Mouse (Mus musculus) liver, adult 2 months (tissue): ENCODE data around the gene Olfr541. TPM values are rescaled to one million over a fixed set of nuclear protein-coding genes. Genes with fewer than 3 reads are reported as not detected.
A peak's percentile ranks its signal among the peaks of the same experiment; 100 is the strongest.

Source experiments
- DNase-seq: peaks from one replicate; pipeline ENCODE4 v3.0.0-alpha.2; 2011; ENCODE audit warnings: low read depth, low spot score; ENCODE audit errors: extremely low read depth
- H3K27ac ChIP-seq: fragments of 200-500 bp; replicated peaks from 2 replicates; pipeline ENCODE4 v1.5.1; 2012; ENCODE audit warnings: low read depth, mild to moderate bottlenecking, control low read depth, inconsistent platforms, low read length; ENCODE audit not compliant: insufficient read depth
- H3K27me3 ChIP-seq: fragments of 200-500 bp; 2 replicates; pipeline ENCODE4 v1.6.1; 2012; ENCODE audit warnings: mild to moderate bottlenecking, moderate library complexity, low read length, inconsistent platforms; ENCODE audit not compliant: control insufficient read depth, insufficient read depth
- H3K36me3 ChIP-seq: fragments of 200-500 bp; 2 replicates; pipeline ENCODE4 v1.6.1; 2012; ENCODE audit warnings: low read length, inconsistent platforms; ENCODE audit not compliant: control insufficient read depth, insufficient read depth
- H3K4me1 ChIP-seq: fragments of 200-500 bp; 2 replicates; pipeline ENCODE4 v1.6.1; 2011; ENCODE audit warnings: low read length; ENCODE audit not compliant: control insufficient read depth, insufficient read depth
- H3K4me3 ChIP-seq: fragments of 200-500 bp; 2 replicates; pipeline ENCODE4 v1.5.1; 2011; ENCODE audit warnings: low read depth, mild to moderate bottlenecking, control low read depth, low read length, moderate library complexity; ENCODE audit not compliant: insufficient read depth
- H3K79me2 ChIP-seq: fragments of 200-500 bp; 2 replicates; pipeline ENCODE4 v1.6.1; 2012; ENCODE audit warnings: inconsistent platforms, mild to moderate bottlenecking, low read length, moderate library complexity; ENCODE audit not compliant: control insufficient read depth, insufficient read depth
- H3K9ac ChIP-seq: fragments of 200-500 bp; 2 replicates; pipeline ENCODE4 v1.6.1; 2012; ENCODE audit warnings: low read depth, mild to moderate bottlenecking, control low read depth, inconsistent platforms, low read length
- CTCF ChIP-seq: fragments of 200-500 bp; IDR thresholded peaks from 2 replicates; pipeline ENCODE4 v1.5.1; 2011; ENCODE audit warnings: low read depth, low read length, control low read depth
- POLR2A ChIP-seq: fragments of 200-500 bp; IDR thresholded peaks from 2 replicates; pipeline ENCODE4 v1.6.1; 2011; ENCODE audit warnings: low read length, control low read depth; ENCODE audit not compliant: insufficient read depth; ENCODE audit errors: extremely low read depth
- WGBS: fragments of 180-500 bp; shearing (Covaris S2); methylation state at CpG from one replicate; pipeline ENCODE4 v1.1.7; 2018; 5-methylcytosine and 5-hydroxymethylcytosine counted together
- polyA plus RNA-seq: library from polyadenylated mRNA; depleted of rRNA; stranded (reverse); fragments of >200 nt; gene quantifications from 2 replicates; pipeline ENCODE4 v1.2.3, GENCODE M21; 2012
- total RNA-seq: library from RNA; depleted of rRNA; stranded (reverse); fragments of >200 nt; gene quantifications from 2 replicates; pipeline ENCODE4 v1.2.3, GENCODE M21; 2014

Gene Olfr541
- total and polyA plus RNA-seq, 2 experiments, result 0.07 TPM; not detected in 1

GRCm38 (mm10) chr7:140706348-140706747 is 9.3 kb downstream of the Olfr541 start:
- no peak overlapping the region for H3K4me3 ChIP-seq
- no peak overlapping the region for H3K9ac ChIP-seq
- no peak for DNase-seq
- no peak for TF ChIP-seq POLR2A
- TF ChIP-seq CTCF, result no peak
- WGBS, result 64% methylated on average over 2 of the region's 2 CpGs
- no peaks in the 10 kb centered on the region for H3K36me3 ChIP-seq
- H3K27me3 ChIP-seq, result no peaks in the 10 kb centered on the region
- no peaks in the 10 kb centered on the region for H3K79me2 ChIP-seq
- peaks cover 12% of the 10 kb centered on the region for H3K4me1 ChIP-seq
- H3K27ac ChIP-seq, result no peak overlapping the region

- no peaks in the 10 kb centered on the region for H3K36me3 ChIP-seq
- H3K79me2 ChIP-seq, result no peaks in the 10 kb centered on the region
- WGBS, result 22% methylated on average over 6 of the region's 6 CpGs
- peak overlapping the region; percentile 84 for H3K27ac ChIP-seq
- H3K27me3 ChIP-seq, result no peaks in the 10 kb centered on the region
- peaks cover 12% of the 10 kb centered on the region for H3K4me1 ChIP-seq
- DNase-seq, result peak; percentile 99
- TF ChIP-seq CTCF (no peak), POLR2A (no peak)
- no peak overlapping the region for H3K4me3 ChIP-seq
- no peak overlapping the region for H3K9ac ChIP-seq
Observed at GRCm38 (mm10) chr7:140707536-140708284, 10.6 kb downstream of the Olfr541 start.

GRCm38 (mm10) chr7:140717155-140718055 is 20.3 kb downstream of the Olfr541 start:
- Histone ChIP-seq H3K27ac (peak overlapping the region; percentile 78), H3K36me3 (no peaks in the 10 kb centered on the region), H3K9ac (no peak overlapping the region), H3K4me1 (peaks cover 30% of the 10 kb centered on the region), H3K4me3 (no peak overlapping the region), H3K27me3 (no peaks in the 10 kb centered on the region), H3K79me2 (no peaks in the 10 kb centered on the region)
- WGBS, result 18% methylated on average over 7 of the region's 7 CpGs
- TF ChIP-seq POLR2A, result no peak
- no peak for TF ChIP-seq CTCF
- peak; percentile 100 for DNase-seq

GRCm38 (mm10) chr7:140721095-140721494 is 24.0 kb downstream of the Olfr541 start:
- DNase-seq, result peak; percentile 100
- WGBS, result 27% methylated on average over 6 of the region's 6 CpGs
- Histone ChIP-seq H3K27ac (peak overlapping the region; percentile 87), H3K4me1 (peaks cover 47% of the 10 kb centered on the region), H3K79me2 (no peaks in the 10 kb centered on the region; the same call in 1 of the 2 replicates), H3K9ac (no peak overlapping the region), H3K36me3 (no peaks in the 10 kb centered on the region), H3K4me3 (no peak overlapping the region), H3K27me3 (no peaks in the 10 kb centered on the region)
- no peak for TF ChIP-seq POLR2A

- no peaks in the 10 kb centered on the region; the same call in 1 of the 2 replicates for H3K79me2 ChIP-seq
- no peaks in the 10 kb centered on the region for H3K27me3 ChIP-seq
- H3K4me1 ChIP-seq, result peaks cover 33% of the 10 kb centered on the region
- no peak overlapping the region for H3K4me3 ChIP-seq
- DNase-seq, result peak; percentile 90
- H3K27ac ChIP-seq, result peak overlapping the region; percentile 75
- TF ChIP-seq CTCF (no peak), POLR2A (no peak)
- H3K36me3 ChIP-seq, result no peaks in the 10 kb centered on the region
- H3K9ac ChIP-seq, result no peak overlapping the region
Observed at GRCm38 (mm10) chr7:140725558-140725957, 28.5 kb downstream of the Olfr541 start.
